Comparison of ENCODE assay signal across 9 mouse cellular contexts in the genomic region with DNA sequence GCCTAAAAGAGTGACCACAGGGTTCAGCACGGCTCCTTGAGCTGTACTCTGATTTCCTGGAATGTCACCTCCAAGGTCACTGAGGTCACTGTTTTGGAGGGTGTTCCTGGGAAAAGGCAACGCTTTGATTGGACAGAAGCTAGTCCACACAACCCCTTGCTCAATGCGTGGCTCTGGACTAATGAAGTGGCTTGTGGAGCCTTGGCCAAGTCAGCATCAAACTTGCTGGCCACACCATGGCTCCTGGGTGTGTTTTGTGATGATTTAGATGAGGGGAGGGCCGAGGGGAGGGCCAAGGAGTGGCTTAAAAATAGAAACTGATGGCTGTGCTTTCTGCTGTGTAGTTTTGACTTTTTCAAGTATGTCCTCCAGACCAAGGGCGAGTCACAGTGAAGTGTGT. TPM values are rescaled to one million over a fixed set of nuclear protein-coding genes. Genes with fewer than 3 reads are reported as not detected.
DNase-seq lines count a peak whose midpoint lies in the region; ATAC-seq and TF ChIP-seq lines count a peak whose summit lies in the region.
"Had no signal": no experiment of that assay in that cellular context is flagged by ENCODE, and none has a peak within 500 bp of the region (broad histone marks: within the 10 kb centered on the region; RNA-seq: fewer than 3 reads in every experiment).

No protein-coding gene starts in this region.

- no peaks in the 10 kb centered on the region for H3K9me3 ChIP-seq in heart, embryonic 12.5 days (replicated peaks)
- no peaks in the 10 kb centered on the region for H3K9me3 ChIP-seq in hindbrain, embryonic 14.5 days (ENCODE audit: control insufficient read depth, low read length)
- no peaks in the 10 kb centered on the region for H3K9me3 ChIP-seq in midbrain, embryonic 13.5 days
- H3K9me3 ChIP-seq: limb, embryonic 13.5 days had no signal

- H3K36me3 ChIP-seq in heart, embryonic 12.5 days = no peaks in the 10 kb centered on the region
- no peaks in the 10 kb centered on the region for H3K36me3 ChIP-seq in kidney, adult 2 months (ENCODE audit: control insufficient read depth, insufficient read depth, low read length)
- H3K36me3 ChIP-seq in hindbrain, embryonic 14.5 days (replicated peaks; ENCODE audit: control insufficient read depth, insufficient read depth) = no peaks in the 10 kb centered on the region
- no peaks in the 10 kb centered on the region for H3K36me3 ChIP-seq in midbrain, embryonic 13.5 days
- H3K36me3 ChIP-seq: limb, embryonic 13.5 days had no signal

- H3K27me3 ChIP-seq in heart, embryonic 12.5 days (replicated peaks) = no peaks in the 10 kb centered on the region
- no peaks in the 10 kb centered on the region for H3K27me3 ChIP-seq in kidney, adult 2 months (replicated peaks; ENCODE audit: control insufficient read depth, insufficient read depth, low read length)
- H3K27me3 ChIP-seq in hindbrain, embryonic 14.5 days (ENCODE audit: control insufficient read depth, insufficient read depth, low read length) = no peaks in the 10 kb centered on the region
- no peaks in the 10 kb centered on the region for H3K27me3 ChIP-seq in midbrain, embryonic 13.5 days
- H3K27me3 ChIP-seq: limb, embryonic 13.5 days had no signal

- peak; percentile 98 for DNase-seq in heart, adult 11 months
- DNase-seq in gastrocnemius, adult 8-10 months (ENCODE audit: low spot score in 2 of 2) = peak; percentile 32 to 50
- DNase-seq in kidney, adult 2 months = peak; percentile 91
- DNase-seq in lung, postnatal 36 days = peak; percentile 85
- no peak for DNase-seq in hindbrain, embryonic 14.5 days (ENCODE audit: low spot score)

- H3K27ac ChIP-seq in heart, embryonic 12.5 days (ENCODE audit: poor library complexity, severe bottlenecking) = no peak overlapping the region
- H3K27ac ChIP-seq in kidney, adult 2 months (ENCODE audit: insufficient read depth, low read depth, low read length) = peak overlapping the region; percentile 20; the same call in 1 of the 2 replicates
- H3K27ac ChIP-seq in hindbrain, embryonic 14.5 days = no peak overlapping the region
- H3K27ac ChIP-seq in midbrain, embryonic 13.5 days = no peak overlapping the region
- H3K27ac ChIP-seq: limb, embryonic 13.5 days had no signal

- TF ChIP-seq CTCF in kidney, adult 2 months (conservative IDR thresholded peaks at IDR 0.05; ENCODE audit: insufficient read depth, insufficient read length, low read depth, low read length) = no peak

- WGBS in heart, embryonic 12.5 days = 37% methylated on average over 5 of the region's 5 CpGs
- 56% methylated on average over 5 of the region's 5 CpGs for WGBS in kidney, adult 2 months
- WGBS in hindbrain, embryonic 14.5 days = 78% methylated on average over 5 of the region's 5 CpGs
- 71% methylated on average over 5 of the region's 5 CpGs for WGBS in midbrain, embryonic 13.5 days

- H3K9ac ChIP-seq in heart, embryonic 12.5 days = no peak overlapping the region
- no peak overlapping the region for H3K9ac ChIP-seq in hindbrain, embryonic 14.5 days
- H3K9ac ChIP-seq in midbrain, embryonic 13.5 days (replicated peaks) = no peak overlapping the region
- H3K9ac ChIP-seq: limb, embryonic 13.5 days had no signal

- no peak overlapping the region for H3K4me3 ChIP-seq in heart, embryonic 12.5 days
- H3K4me3 ChIP-seq in kidney, adult 2 months (ENCODE audit: insufficient read depth, low read depth, low read length) = no peak overlapping the region
- no peak overlapping the region for H3K4me3 ChIP-seq in hindbrain, embryonic 14.5 days (replicated peaks; ENCODE audit: low read length)
- no peak overlapping the region for H3K4me3 ChIP-seq in midbrain, embryonic 13.5 days (replicated peaks)
- H3K4me3 ChIP-seq: limb, embryonic 13.5 days had no signal

- no peak for ATAC-seq in heart, embryonic 12.5 days (ENCODE audit: insufficient number of reproducible peaks, low FRiP score)
- no peak for ATAC-seq in hindbrain, embryonic 14.5 days (ENCODE audit: low FRiP score)
- no peak for ATAC-seq in midbrain, embryonic 13.5 days
- ATAC-seq in megakaryocyte progenitor cell, adult 5-6 weeks (replicated peaks; ENCODE audit: poor library complexity) = no peak

- no peak overlapping the region for H3K4me2 ChIP-seq in heart, embryonic 12.5 days
- no peak overlapping the region for H3K4me2 ChIP-seq in hindbrain, embryonic 14.5 days (replicated peaks)
- H3K4me2 ChIP-seq in midbrain, embryonic 13.5 days (replicated peaks) = no peak overlapping the region
- H3K4me2 ChIP-seq: limb, embryonic 13.5 days had no signal

- H3K4me1 ChIP-seq in heart, embryonic 12.5 days (replicated peaks) = peaks cover 11% of the 10 kb centered on the region
- H3K4me1 ChIP-seq in kidney, adult 2 months (ENCODE audit: control insufficient read depth, insufficient read depth, low read length) = no peaks in the 10 kb centered on the region
- H3K4me1 ChIP-seq in hindbrain, embryonic 14.5 days (replicated peaks; ENCODE audit: control insufficient read depth, insufficient read depth, low read length) = no peaks in the 10 kb centered on the region
- no peaks in the 10 kb centered on the region for H3K4me1 ChIP-seq in midbrain, embryonic 13.5 days (replicated peaks)
- H3K4me1 ChIP-seq: limb, embryonic 13.5 days had no signal

- no peak for TF ChIP-seq POLR2A in kidney, adult 2 months (IDR thresholded peaks at IDR 0.05; ENCODE audit: low read depth, low read length)

RNA-seq across cellular contexts. Expression of a gene that starts 24.0 kb away (rescaled TPM):
- 48.3 and 54.0 TPM in 2 replicates for polyA plus RNA-seq in heart, embryonic 12.5 days (2016; fragmentation: Nextera tagmentation; extraction: Ambion mirVana)
- 10 to 100 TPM; 20.8 to 31.3 (median 24.2) TPM for total RNA-seq in gastrocnemius, adult 8-10 months (2022)
- 26.7 and 28.4 TPM in 2 replicates for polyA plus RNA-seq in kidney, adult 2 months (2012; rRNA removed)
- 10.7 and 11.2 TPM in 2 replicates for polyA plus RNA-seq in hindbrain, embryonic 14.5 days (2014; fragmentation: Nextera tagmentation; extraction: Ambion mirVana)
- 17.4 and 19.2 TPM in 2 replicates for polyA plus RNA-seq in midbrain, embryonic 13.5 days (2015; fragmentation: Nextera tagmentation; extraction: Ambion mirVana)
- 23.8 and 43.2 TPM in 2 replicates for total RNA-seq in megakaryocyte progenitor cell, adult 5-6 weeks (2015)
- 26.6 and 36.4 TPM in 2 replicates for total RNA-seq in megakaryocyte progenitor cell, adult 5-6 weeks (2017)
